Mouse (Mus musculus) forebrain, embryonic 16.5 days (tissue): ENCODE measurements at regions not wholly inside any gene's neighbourhood (a gene's known extent, or its start where the extent isn't known, plus 50 kb on each side); places are given as distances from the start of the nearest gene placed in this dataset.
A peak's percentile ranks its signal among the peaks of the same experiment; 100 is the strongest.

Source experiments
- ATAC-seq: fragments of 200-750 bp; cut with Nextera tagmentation; 2 replicates; pipeline ENCODE4 v1.8.0; 2017; ENCODE audit warnings: mild to moderate bottlenecking, moderate library complexity
- H3K27ac ChIP-seq: fragments of 300-500 bp; sonication (generic); 2 replicates; pipeline ENCODE4 v1.5.1; 2014; ENCODE audit warnings: low read length, control low read depth
- H3K27me3 ChIP-seq: fragments of 300-500 bp; sonication (generic); replicated peaks from 2 replicates; pipeline ENCODE4 v1.6.1; 2014; ENCODE audit warnings: low read length; ENCODE audit not compliant: control insufficient read depth, insufficient read depth
- H3K36me3 ChIP-seq: fragments of 300-500 bp; sonication (generic); 2 replicates; pipeline ENCODE4 v1.6.1; 2014; ENCODE audit not compliant: control insufficient read depth, insufficient read depth
- H3K4me1 ChIP-seq: fragments of 300-500 bp; sonication (generic); replicated peaks from 2 replicates; pipeline ENCODE4 v1.6.1; 2014; ENCODE audit warnings: low read length; ENCODE audit not compliant: control insufficient read depth, insufficient read depth
- H3K4me2 ChIP-seq: fragments of 300-500 bp; sonication (generic); 2 replicates; pipeline ENCODE4 v1.6.1; 2014; ENCODE audit warnings: mild to moderate bottlenecking, low read length, control low read depth
- H3K4me3 ChIP-seq: fragments of 300-500 bp; sonication (generic); replicated peaks from 2 replicates; pipeline ENCODE4 v1.5.1; 2014; ENCODE audit warnings: mild to moderate bottlenecking, low read length, control low read depth
- H3K9ac ChIP-seq: fragments of 300-500 bp; sonication (generic); replicated peaks from 2 replicates; pipeline ENCODE4 v1.6.1; 2014; ENCODE audit warnings: low read depth, low read length, control low read depth
- H3K9me3 ChIP-seq: fragments of 300-500 bp; sonication (generic); 2 replicates; pipeline ENCODE4 v1.6.1; 2016; ENCODE audit warnings: low read length; ENCODE audit not compliant: control insufficient read depth
- WGBS: fragments of 180-500 bp; shearing (Covaris S2); extraction: QIAGEN DNeasy Blood & Tissue Kit; methylation state at CpG from one replicate; pipeline ENCODE4 v1.1.7; 2014; 5-methylcytosine and 5-hydroxymethylcytosine counted together

GRCm38 (mm10) chr3:14381421-14381992, 99.0 kb upstream of the Slc7a12 start:
- peak; percentile 97 for ATAC-seq
- H3K4me3 ChIP-seq = 0 out of 2 replicates have a peak overlapping the region, but pooled peaks have one; percentile 2
- H3K9me3 ChIP-seq = no peaks in the 10 kb centered on the region
- no peaks in the 10 kb centered on the region for H3K36me3 ChIP-seq
- WGBS = 15% methylated on average over 18 of the region's 18 CpGs
- H3K9ac ChIP-seq = no peak overlapping the region; the same call in 1 of the 2 replicates
- H3K27me3 ChIP-seq = no peaks in the 10 kb centered on the region
- H3K27ac ChIP-seq = no peak overlapping the region
- H3K4me1 ChIP-seq = no peaks in the 10 kb centered on the region
- peak overlapping the region; percentile 36 for H3K4me2 ChIP-seq

DNA sequence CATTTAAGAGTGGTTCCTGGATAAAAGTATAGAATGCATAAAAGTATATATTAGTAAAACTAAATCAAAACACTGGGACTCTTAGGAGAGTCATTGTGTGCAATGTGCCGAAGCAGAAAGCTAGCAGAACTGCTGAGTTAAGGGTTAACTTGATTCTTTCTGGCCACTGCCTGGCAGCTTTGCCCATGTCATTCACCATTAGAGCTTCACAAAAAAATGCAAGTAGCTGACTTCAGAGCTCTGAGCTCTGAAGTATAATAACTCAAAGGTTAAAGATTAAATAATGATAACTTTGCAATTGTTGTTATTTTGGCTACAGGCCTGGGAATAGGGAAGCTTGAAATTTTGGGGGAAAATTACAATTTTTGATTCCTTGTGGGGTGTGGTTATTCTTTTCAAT, 89.8 kb upstream of the Slc7a12 start:
- Histone ChIP-seq H3K4me3 (no peak overlapping the region), H3K4me1 (no peaks in the 10 kb centered on the region), H3K27ac (no peak overlapping the region), H3K9ac (no peak overlapping the region), H3K27me3 (no peaks in the 10 kb centered on the region), H3K4me2 (no peak overlapping the region), H3K9me3 (no peaks in the 10 kb centered on the region), H3K36me3 (no peaks in the 10 kb centered on the region)
- WGBS = 89% methylated on average over 1 of the region's 1 CpGs
- no peak for ATAC-seq

DNA sequence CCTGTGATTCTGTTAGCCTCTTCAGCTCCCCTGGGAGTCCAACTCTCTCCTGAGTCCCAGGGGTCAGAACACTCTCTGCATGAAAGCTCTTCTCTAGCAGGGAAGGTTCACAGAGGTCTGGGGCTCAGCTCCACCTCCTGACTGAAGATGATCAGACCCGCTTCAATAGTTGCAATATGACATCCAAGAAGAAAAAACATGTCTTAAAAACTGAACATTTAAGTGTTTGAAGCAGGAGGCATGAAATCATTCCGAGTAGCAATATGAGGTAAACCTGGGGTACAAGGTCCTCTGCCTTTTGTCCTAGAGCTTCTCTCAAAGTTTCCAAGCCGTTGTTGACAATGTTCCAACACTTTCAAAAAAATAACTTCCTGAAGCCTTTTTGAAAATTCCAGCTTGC, 81.8 kb upstream of the Slc7a12 start:
- ATAC-seq = no peak
- Histone ChIP-seq H3K4me1 (no peaks in the 10 kb centered on the region), H3K27me3 (no peaks in the 10 kb centered on the region), H3K4me3 (no peak overlapping the region), H3K4me2 (no peak overlapping the region), H3K36me3 (no peaks in the 10 kb centered on the region), H3K9ac (no peak overlapping the region), H3K27ac (no peak overlapping the region), H3K9me3 (no peaks in the 10 kb centered on the region)
- 85% methylated on average over 3 of the region's 3 CpGs for WGBS

- Histone ChIP-seq H3K27me3 (no peaks in the 10 kb centered on the region), H3K9ac (no peak overlapping the region), H3K4me1 (no peaks in the 10 kb centered on the region), H3K4me2 (no peak overlapping the region), H3K9me3 (no peaks in the 10 kb centered on the region), H3K36me3 (no peaks in the 10 kb centered on the region), H3K4me3 (no peak overlapping the region), H3K27ac (no peak overlapping the region)
- no peak for ATAC-seq
- WGBS = 71% methylated on average over 1 of the region's 1 CpGs
These were observed 71.9 kb upstream of the Slc7a12 start for GRCm38 (mm10) chr3:14408435-14409125.
